Mouse (Mus musculus) lung, embryonic 14.5 days (tissue): Measurements from ENCODE around the gene Mepe. TPM values are rescaled to one million over a fixed set of nuclear protein-coding genes. Genes with fewer than 3 reads are reported as not detected.

Experiments
- ATAC-seq: fragments of 200-750 bp; cut with Nextera tagmentation; 2 replicates; pipeline ENCODE4 v1.8.0; 2017; ENCODE audit warnings: mild to moderate bottlenecking, moderate TSS enrichment, moderate library complexity; ENCODE audit not compliant: insufficient read depth
- DNase-seq: peaks from one replicate; pipeline ENCODE4 v3.0.0-alpha.2; 2015
- H3K27ac ChIP-seq: fragments of 300-500 bp; sonication (generic); 2 replicates; pipeline ENCODE4 v1.5.1; 2014; ENCODE audit warnings: low read depth, mild to moderate bottlenecking, moderate library complexity
- H3K27me3 ChIP-seq: fragments of 300-500 bp; sonication (generic); 2 replicates; pipeline ENCODE4 v1.6.1; 2014; ENCODE audit warnings: low read length, control low read depth; ENCODE audit not compliant: insufficient read depth
- H3K36me3 ChIP-seq: fragments of 300-500 bp; sonication (generic); 2 replicates; pipeline ENCODE4 v1.6.1; 2014; ENCODE audit warnings: control low read depth; ENCODE audit not compliant: insufficient read depth
- H3K4me1 ChIP-seq: fragments of 300-500 bp; sonication (generic); 2 replicates; pipeline ENCODE4 v1.6.1; 2014; ENCODE audit warnings: antibody characterized with exemption, control low read depth; ENCODE audit not compliant: insufficient read depth
- H3K4me2 ChIP-seq: fragments of 300-500 bp; sonication (generic); 2 replicates; pipeline ENCODE4 v1.6.1; 2014; ENCODE audit warnings: mild to moderate bottlenecking
- H3K4me3 ChIP-seq: fragments of 300-500 bp; sonication (generic); 2 replicates; pipeline ENCODE4 v1.5.1; 2014; ENCODE audit warnings: low read depth, low read length
- H3K9ac ChIP-seq: fragments of 300-500 bp; sonication (generic); 2 replicates; pipeline ENCODE4 v1.6.1; 2014
- H3K9me3 ChIP-seq: fragments of 300-500 bp; sonication (generic); 2 replicates; pipeline ENCODE4 v1.6.1; 2016; ENCODE audit warnings: low read depth, low read length, control low read depth
- CTCF ChIP-seq: IDR thresholded peaks from 2 replicates; pipeline ENCODE4 v1.5.1; 2016; ENCODE audit warnings: antibody characterized with exemption, low read depth
- WGBS: fragments of 180-500 bp; shearing (Covaris S2); extraction: QIAGEN DNeasy Blood & Tissue Kit; methylation state at CpG from one replicate; pipeline ENCODE4 v1.1.7; 2014; 5-methylcytosine and 5-hydroxymethylcytosine counted together
- microRNA-seq: library from miRNA; unstranded; fragments of <30 nt; microRNA quantifications from one replicate; pipeline ENCODE4, GENCODE M21; 2016; ENCODE audit warnings: borderline number of aligned reads
- polyA plus RNA-seq: library from polyadenylated mRNA; unstranded; fragments of >200 nt; fragmentation: Nextera tagmentation; extraction: Ambion mirVana; gene quantifications from 2 replicates; pipeline ENCODE4 v1.2.1, GENCODE M21; 2014

Mepe gene
- polyA plus RNA-seq, 1 experiment from 2014 or later = not detected

GRCm38 (mm10) chr5:104386908-104387307 lies 61.8 kb downstream of the Mepe start:
- no peak for TF ChIP-seq CTCF
- Histone ChIP-seq H3K9me3 (no peaks in the 10 kb centered on the region), H3K36me3 (no peaks in the 10 kb centered on the region), H3K4me3 (no peak overlapping the region), H3K9ac (no peak overlapping the region), H3K4me1 (no peaks in the 10 kb centered on the region), H3K4me2 (no peak overlapping the region), H3K27me3 (no peaks in the 10 kb centered on the region), H3K27ac (no peak overlapping the region)
- DNase-seq (peak; percentile 77), ATAC-seq (no peak)
- 49% methylated on average over 5 of the region's 5 CpGs for WGBS

Small RNAs within 50 kb of the gene (microRNA-seq; reads per million reads assigned to microRNA genes)
- gene Gm23616 = not detected

Other genes starting within 250 kb of the Mepe start
- not detected in 2 replicates for gene Gm17660, start 247.7 kb upstream of the Mepe start, polyA plus RNA-seq
- 296 and 307 TPM in 2 replicates for gene Sparcl1, start 211.6 kb upstream of the Mepe start, polyA plus RNA-seq
- gene Dspp, start 154.6 kb upstream of the Mepe start, polyA plus RNA-seq = not detected in 2 replicates
- 0.47 and 0.86 TPM in 2 replicates for gene Dmp1, start 122.7 kb upstream of the Mepe start, polyA plus RNA-seq
- 3.0 and 3.9 TPM in 2 replicates for gene Ibsp, start 26.2 kb upstream of the Mepe start, polyA plus RNA-seq
- gene Spp1, start 109.8 kb downstream of the Mepe start, polyA plus RNA-seq = 6.6 and 7.4 TPM in 2 replicates
- 22.0 and 23.9 TPM in 2 replicates for gene Pkd2, start 134.1 kb downstream of the Mepe start, polyA plus RNA-seq
- 13.1 and 14.2 TPM in 2 replicates for gene BC005561, start 183.0 kb downstream of the Mepe start, polyA plus RNA-seq